Mouse (Mus musculus) limb, embryonic 13.5 days (tissue): ENCODE measurements at regions not wholly inside any gene's neighbourhood (a gene's known extent, or its start where the extent isn't known, plus 50 kb on each side); places are given as distances from the start of the nearest gene placed in this dataset.

Experiments used
- ATAC-seq: fragments of 200-750 bp; cut with Nextera tagmentation; 2 replicates; pipeline ENCODE4 v1.8.0; 2017; ENCODE audit warnings: low read depth, moderate number of reproducible peaks, moderate TSS enrichment; ENCODE audit not compliant: low FRiP score
- H3K27ac ChIP-seq: fragments of 300-500 bp; sonication (generic); 2 replicates; pipeline ENCODE4 v1.5.1; 2015; ENCODE audit warnings: inconsistent platforms, mild to moderate bottlenecking, moderate library complexity
- H3K27me3 ChIP-seq: fragments of 300-500 bp; sonication (generic); 2 replicates; pipeline ENCODE4 v1.6.1; 2015; ENCODE audit warnings: mild to moderate bottlenecking, inconsistent platforms
- H3K36me3 ChIP-seq: fragments of 300-500 bp; sonication (generic); 2 replicates; pipeline ENCODE4 v1.6.1; 2015; ENCODE audit warnings: inconsistent platforms, mild to moderate bottlenecking, moderate library complexity
- H3K4me1 ChIP-seq: fragments of 300-500 bp; sonication (generic); 2 replicates; pipeline ENCODE4 v1.6.1; 2015; ENCODE audit warnings: inconsistent platforms
- H3K4me2 ChIP-seq: fragments of 300-500 bp; sonication (generic); replicated peaks from 2 replicates; pipeline ENCODE4 v1.6.1; 2015; ENCODE audit warnings: inconsistent platforms, mild to moderate bottlenecking, moderate library complexity
- H3K4me3 ChIP-seq: fragments of 300-500 bp; sonication (generic); 2 replicates; pipeline ENCODE4 v1.5.1; 2015; ENCODE audit warnings: moderate library complexity, mild to moderate bottlenecking, inconsistent platforms
- H3K9ac ChIP-seq: fragments of 300-500 bp; sonication (generic); 2 replicates; pipeline ENCODE4 v1.6.1; 2015; ENCODE audit warnings: mild to moderate bottlenecking, inconsistent platforms
- H3K9me3 ChIP-seq: fragments of 300-500 bp; sonication (generic); 2 replicates; pipeline ENCODE4 v1.6.1; 2016; ENCODE audit warnings: inconsistent platforms
- WGBS: fragments of 180-500 bp; shearing (Covaris S2); methylation state at CpG from one replicate; pipeline ENCODE4 v1.1.7; 2015; 5-methylcytosine and 5-hydroxymethylcytosine counted together

DNA sequence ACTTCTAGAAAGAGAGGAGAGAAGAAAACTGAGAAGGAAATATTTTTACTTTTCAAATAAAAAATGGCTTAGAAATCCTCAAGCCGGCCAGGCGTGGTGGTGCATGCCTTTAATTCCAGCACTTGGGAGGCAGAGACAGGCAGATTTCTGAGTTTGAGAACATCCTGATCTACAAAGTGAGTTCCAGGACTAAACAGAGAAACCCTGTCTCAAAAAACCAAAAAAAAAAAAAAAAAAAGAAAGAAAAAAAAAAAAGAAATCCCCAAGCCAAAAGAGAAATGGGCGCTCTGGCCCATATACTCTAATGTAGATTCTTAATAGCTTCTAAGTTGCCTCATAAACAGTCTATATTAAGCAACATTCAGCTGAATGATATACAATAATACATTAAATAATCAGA lies 479.3 kb downstream of the Arl4a start:
- Histone ChIP-seq H3K27me3 (no peaks in the 10 kb centered on the region), H3K27ac (no peak overlapping the region), H3K4me3 (no peak overlapping the region), H3K9me3 (no peaks in the 10 kb centered on the region), H3K4me2 (no peak overlapping the region), H3K4me1 (no peaks in the 10 kb centered on the region), H3K9ac (no peak overlapping the region), H3K36me3 (no peaks in the 10 kb centered on the region)
- WGBS: 100% methylated on average over 3 of the region's 3 CpGs
- no peak for ATAC-seq

DNA sequence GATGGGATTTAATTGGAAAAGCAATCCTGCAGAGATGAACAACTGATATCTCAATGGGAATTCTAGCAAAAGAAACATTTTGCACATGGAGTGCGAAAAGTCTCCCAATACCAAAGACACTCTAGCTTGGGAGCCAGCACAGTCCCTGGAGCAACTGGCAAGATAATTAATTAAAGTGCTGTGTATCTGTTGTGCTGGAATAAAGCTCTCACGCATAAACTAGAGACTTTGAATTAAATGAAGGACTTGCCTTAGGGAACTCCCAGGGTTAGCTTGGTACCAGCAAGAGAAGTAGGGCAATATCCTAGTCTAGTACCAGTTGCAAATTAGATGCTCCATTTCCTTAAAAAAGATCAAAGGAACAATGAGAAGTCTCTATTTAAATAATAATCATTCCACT lies 501.5 kb downstream of the Arl4a start:
- Histone ChIP-seq H3K9me3 (no peaks in the 10 kb centered on the region), H3K27ac (no peak overlapping the region), H3K9ac (no peak overlapping the region), H3K27me3 (no peaks in the 10 kb centered on the region), H3K4me3 (no peak overlapping the region), H3K36me3 (no peaks in the 10 kb centered on the region), H3K4me2 (no peak overlapping the region), H3K4me1 (no peaks in the 10 kb centered on the region)
- ATAC-seq: no peak
- 78% methylated on average over 2 of the region's 2 CpGs for WGBS

DNA sequence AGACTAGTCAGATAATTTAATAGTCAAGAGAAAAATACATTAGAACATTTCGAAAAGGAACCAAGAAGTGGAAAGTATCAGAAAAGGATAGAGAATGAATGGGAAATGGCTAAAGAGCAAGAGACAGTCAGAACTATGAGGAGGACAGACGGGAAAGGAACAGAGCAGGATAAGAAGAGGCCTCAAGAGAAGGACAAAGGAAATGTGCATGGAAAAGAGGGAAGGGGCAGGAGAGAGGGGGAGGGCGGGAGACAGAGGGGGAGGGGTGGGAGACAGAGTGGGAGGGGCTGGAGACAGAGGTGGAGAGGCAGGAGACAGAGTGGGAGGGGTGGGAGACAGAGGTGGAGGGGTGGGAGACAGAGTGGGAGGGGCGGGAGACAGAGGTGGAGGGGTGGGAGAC lies 509.7 kb downstream of the Arl4a start:
- Histone ChIP-seq H3K36me3 (no peaks in the 10 kb centered on the region), H3K4me2 (no peak overlapping the region), H3K27me3 (no peaks in the 10 kb centered on the region), H3K9me3 (no peaks in the 10 kb centered on the region), H3K4me1 (no peaks in the 10 kb centered on the region), H3K9ac (no peak overlapping the region), H3K27ac (no peak overlapping the region), H3K4me3 (no peak overlapping the region)
- 60% methylated on average over 3 of the region's 4 CpGs for WGBS
- ATAC-seq: no peak

GRCm38 (mm10) chr12:39527216-39527600 lies 510.6 kb downstream of the Arl4a start:
- Histone ChIP-seq H3K27me3 (no peaks in the 10 kb centered on the region), H3K27ac (no peak overlapping the region), H3K4me2 (no peak overlapping the region), H3K36me3 (no peaks in the 10 kb centered on the region), H3K4me3 (no peak overlapping the region), H3K9me3 (no peaks in the 10 kb centered on the region), H3K4me1 (no peaks in the 10 kb centered on the region), H3K9ac (no peak overlapping the region)
- WGBS: 69% methylated on average over 3 of the region's 3 CpGs
- ATAC-seq: no peak

DNA sequence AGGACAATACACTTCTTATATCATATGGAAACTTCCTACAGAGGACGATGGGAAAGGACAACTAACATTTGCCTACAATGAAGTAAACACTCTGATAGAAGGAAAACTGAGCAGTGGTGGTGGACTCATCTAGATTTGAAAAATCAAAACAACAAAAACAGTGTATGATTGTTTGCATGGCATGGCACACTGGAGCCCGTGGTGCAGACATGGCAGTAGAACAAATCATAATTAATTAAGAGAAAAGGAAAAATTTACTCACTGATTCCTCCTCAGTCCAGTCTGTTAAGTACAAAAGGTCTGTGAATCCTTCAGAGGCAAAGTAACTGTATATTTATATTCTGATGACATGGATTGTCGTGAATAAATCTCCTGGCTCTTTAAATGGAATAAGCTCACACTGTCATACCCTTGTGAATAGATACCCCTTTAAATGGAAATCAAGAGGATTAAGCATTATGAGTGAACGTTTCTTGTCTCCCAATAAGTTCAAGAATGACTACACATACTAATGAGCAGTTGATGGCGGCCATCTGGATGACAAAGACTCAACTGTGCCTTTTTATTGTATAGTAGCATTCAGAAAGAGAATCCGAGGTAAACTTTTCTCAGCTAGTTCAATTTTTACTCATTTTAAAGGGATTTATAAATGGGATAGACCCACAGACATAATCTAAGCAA lies 511.1 kb downstream of the Arl4a start:
- no peak overlapping the region for H3K27ac ChIP-seq
- H3K9me3 ChIP-seq: no peaks in the 10 kb centered on the region
- H3K36me3 ChIP-seq: no peaks in the 10 kb centered on the region
- WGBS: 74% methylated on average over 6 of the region's 6 CpGs
- no peak overlapping the region for H3K4me3 ChIP-seq
- H3K9ac ChIP-seq: no peak overlapping the region
- H3K4me2 ChIP-seq: no peak overlapping the region
- no peaks in the 10 kb centered on the region for H3K27me3 ChIP-seq
- no peak for ATAC-seq
- no peaks in the 10 kb centered on the region for H3K4me1 ChIP-seq

DNA sequence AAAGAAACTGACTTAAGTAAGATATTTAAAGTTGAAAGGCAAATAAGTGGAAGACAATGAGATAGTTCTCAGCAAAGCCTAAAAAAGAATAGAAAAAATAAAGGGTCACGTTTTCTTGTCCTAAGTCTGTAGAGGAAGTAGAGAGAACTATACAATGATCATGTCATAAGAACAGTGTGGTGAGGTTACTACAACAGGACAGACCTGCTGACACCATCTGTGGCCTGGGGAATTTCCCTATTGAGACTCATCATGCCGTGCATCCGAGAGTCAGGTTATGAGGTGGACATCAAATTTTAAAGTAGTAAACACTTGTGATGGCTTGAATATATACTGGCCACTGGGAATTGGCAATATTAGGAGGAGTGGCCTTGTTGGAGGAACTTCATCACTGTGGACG lies 522.1 kb downstream of the Arl4a start:
- Histone ChIP-seq H3K4me2 (no peak overlapping the region), H3K9ac (no peak overlapping the region), H3K27ac (no peak overlapping the region), H3K9me3 (no peaks in the 10 kb centered on the region), H3K4me3 (no peak overlapping the region), H3K27me3 (0 out of 2 replicates have a peak, but pooled peaks cover 3% of the 10 kb centered on the region), H3K36me3 (no peaks in the 10 kb centered on the region), H3K4me1 (no peaks in the 10 kb centered on the region)
- ATAC-seq: no peak
- WGBS: 77% methylated on average over 4 of the region's 4 CpGs

- no peak overlapping the region for H3K4me3 ChIP-seq
- ATAC-seq: no peak
- WGBS: 86% methylated on average over 5 of the region's 5 CpGs
Measured at GRCm38 (mm10) chr12:39510855-39511254, 527.0 kb downstream of the Arl4a start.

GRCm38 (mm10) chr12:39510073-39510812 lies 527.6 kb downstream of the Arl4a start:
- Histone ChIP-seq H3K4me1 (no peaks in the 10 kb centered on the region), H3K4me3 (no peak overlapping the region), H3K36me3 (no peaks in the 10 kb centered on the region), H3K27ac (no peak overlapping the region), H3K9me3 (no peaks in the 10 kb centered on the region), H3K4me2 (peak overlapping the region; percentile 28), H3K27me3 (0 out of 2 replicates have a peak, but pooled peaks cover 8% of the 10 kb centered on the region), H3K9ac (no peak overlapping the region)
- peak; percentile 86 for ATAC-seq
- 24% methylated on average over 13 of the region's 13 CpGs for WGBS

More at GRCm38 (mm10) chr12:39510855-39511254, 527.0 kb downstream of the Arl4a start:
- H3K9me3 ChIP-seq: no peaks in the 10 kb centered on the region
- no peak overlapping the region for H3K9ac ChIP-seq
- H3K4me2 ChIP-seq: no peak overlapping the region
- no peaks in the 10 kb centered on the region for H3K4me1 ChIP-seq
- H3K27me3 ChIP-seq: 0 out of 2 replicates have a peak, but pooled peaks cover 8% of the 10 kb centered on the region
- H3K27ac ChIP-seq: no peak overlapping the region
- H3K36me3 ChIP-seq: no peaks in the 10 kb centered on the region

- H3K27me3 ChIP-seq: no peaks in the 10 kb centered on the region
- no peak overlapping the region for H3K9ac ChIP-seq
- ATAC-seq: no peak
- H3K36me3 ChIP-seq: no peaks in the 10 kb centered on the region
- no peaks in the 10 kb centered on the region for H3K4me1 ChIP-seq
- no peak overlapping the region for H3K4me2 ChIP-seq
- WGBS: 41% methylated on average over 2 of the region's 2 CpGs
- no peak overlapping the region for H3K27ac ChIP-seq
- H3K9me3 ChIP-seq: no peaks in the 10 kb centered on the region
- no peak overlapping the region for H3K4me3 ChIP-seq
Measured at GRCm38 (mm10) chr12:39496203-39496602, 541.6 kb downstream of the Arl4a start.

DNA sequence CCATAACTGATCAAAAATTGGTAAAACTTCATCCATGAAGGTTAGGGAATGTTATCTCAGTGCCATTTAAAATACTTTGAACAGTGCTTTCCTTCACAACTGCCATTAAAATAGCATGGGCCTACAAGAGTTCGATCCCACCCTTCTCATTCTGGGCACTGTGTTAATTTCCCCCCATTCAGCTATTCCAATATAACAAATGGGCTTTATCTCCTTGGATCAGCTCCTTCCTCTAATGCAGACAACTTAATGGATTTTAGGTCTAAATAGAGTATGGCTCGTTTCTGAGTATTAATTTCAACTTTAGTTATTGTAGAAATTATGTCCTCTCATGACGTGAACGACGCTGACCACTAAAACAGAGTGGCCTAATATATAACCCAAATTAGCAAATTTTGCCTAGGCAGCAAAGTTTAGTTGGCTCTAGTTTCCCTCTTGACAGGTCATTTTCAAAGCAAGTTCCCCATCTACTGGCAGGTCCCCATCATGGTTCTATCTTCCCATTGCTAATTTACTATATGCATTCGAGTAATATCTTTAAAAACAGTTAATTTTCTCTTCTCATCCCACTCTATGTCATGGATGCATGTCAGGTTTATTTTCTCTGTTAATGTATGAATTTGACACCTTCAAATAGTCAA lies 544.1 kb downstream of the Arl4a start:
- Histone ChIP-seq H3K9me3 (no peaks in the 10 kb centered on the region), H3K4me2 (no peak overlapping the region), H3K4me3 (no peak overlapping the region), H3K36me3 (no peaks in the 10 kb centered on the region), H3K9ac (no peak overlapping the region), H3K27me3 (no peaks in the 10 kb centered on the region), H3K4me1 (no peaks in the 10 kb centered on the region), H3K27ac (no peak overlapping the region)
- 69% methylated on average over 6 of the region's 6 CpGs for WGBS
- no peak for ATAC-seq

- WGBS: 83% methylated on average over 8 of the region's 8 CpGs
- Histone ChIP-seq H3K4me3 (no peak overlapping the region), H3K9me3 (no peaks in the 10 kb centered on the region), H3K4me2 (no peak overlapping the region), H3K4me1 (no peaks in the 10 kb centered on the region), H3K27ac (no peak overlapping the region), H3K9ac (no peak overlapping the region), H3K36me3 (no peaks in the 10 kb centered on the region), H3K27me3 (no peaks in the 10 kb centered on the region)
- no peak for ATAC-seq
Measured at GRCm38 (mm10) chr12:39493114-39493513, 544.7 kb downstream of the Arl4a start.

DNA sequence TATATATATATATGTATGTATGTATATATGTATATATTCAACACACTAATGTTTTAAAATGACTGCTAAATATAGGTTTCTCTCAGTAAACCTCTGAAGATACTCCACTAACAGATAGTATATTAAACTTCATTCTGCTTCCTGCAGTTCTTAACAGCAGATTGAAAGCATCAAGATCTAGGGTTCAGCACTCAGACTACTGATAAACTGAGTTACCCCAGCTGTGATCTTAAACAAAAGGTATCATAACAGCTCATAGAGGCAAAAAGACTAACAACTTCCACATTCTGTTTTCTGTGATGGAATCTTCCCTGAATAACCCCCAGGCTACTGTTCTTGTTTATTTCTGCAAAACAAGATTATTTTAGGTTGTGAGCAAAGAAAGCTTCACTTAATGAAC lies 564.8 kb downstream of the Arl4a start:
- H3K4me2 ChIP-seq: no peak overlapping the region
- no peaks in the 10 kb centered on the region for H3K36me3 ChIP-seq
- no peak overlapping the region for H3K27ac ChIP-seq
- no peaks in the 10 kb centered on the region for H3K9me3 ChIP-seq
- no peak overlapping the region for H3K9ac ChIP-seq
- no peaks in the 10 kb centered on the region for H3K27me3 ChIP-seq
- ATAC-seq: no peak
- no peaks in the 10 kb centered on the region for H3K4me1 ChIP-seq
- no peak overlapping the region for H3K4me3 ChIP-seq
